Mouse (Mus musculus) heart, postnatal 10 days (tissue): ENCODE measurements around the gene Olfr906. TPM values are rescaled to one million over a fixed set of nuclear protein-coding genes. Genes with fewer than 3 reads are reported as not detected.

Experiments used
- DNase-seq, 2 experiments: peaks; one replicate each; pipeline ENCODE4 v3.0.0; 2021
- intact Hi-C: fragments of 180-260 bp; cut with DNase I; formaldehyde crosslinking; loops from one replicate; pipeline ENCODE4 v1.15.1; 2025
- total RNA-seq, 2 experiments: library from RNA; stranded (reverse); gene quantifications; 2 replicates each; pipeline ENCODE4 v1.2.3; 2021

The Olfr906 gene
- total RNA-seq = not detected

DNA sequence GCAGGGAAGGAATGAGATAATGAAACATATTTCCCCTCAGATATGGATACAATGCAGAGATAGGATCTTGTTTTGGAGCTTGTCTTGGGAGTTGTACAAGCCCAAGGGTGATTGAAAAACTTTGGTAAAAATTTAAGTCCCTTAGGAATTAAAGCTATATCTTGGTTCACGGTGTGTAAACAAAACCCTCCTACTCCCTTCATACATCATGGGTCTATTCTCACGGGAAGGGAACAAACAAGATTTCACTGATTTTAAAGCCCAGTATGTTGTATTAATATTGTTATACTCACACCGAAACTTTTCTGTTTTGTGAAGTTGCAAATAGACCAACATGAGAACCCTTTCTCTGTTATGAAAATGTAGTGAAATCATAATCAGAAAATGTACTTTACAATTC is at the start of gene Olfr906:
TSS of gene Olfr906 (plus strand) at position 301 of the 400 bp plus-strand sequence.
- no peak for DNase-seq
- intact Hi-C loops = no loop called here

DNA sequence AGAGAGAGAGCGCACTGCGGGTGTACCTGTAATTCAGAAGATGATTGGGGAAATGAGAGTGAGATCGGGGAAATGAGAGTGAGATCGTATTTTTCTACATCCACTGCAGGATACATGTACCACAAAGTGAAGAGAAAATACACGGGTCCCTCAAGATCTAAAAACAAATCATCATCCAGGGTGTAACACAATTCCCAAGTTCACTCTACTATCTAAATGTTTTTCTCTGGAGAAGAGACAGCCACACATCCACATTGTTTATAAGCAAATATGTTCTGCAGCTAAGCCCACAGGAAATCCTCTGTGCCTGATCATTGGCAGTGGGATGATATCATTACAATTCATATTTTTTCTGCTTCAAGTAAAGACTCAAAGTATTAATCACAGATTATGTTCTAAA is 39.5 kb upstream of the Olfr906 start, which contains the start of gene Olfr902:
TSS of gene Olfr902 (plus strand) at position 301 of the 400 bp plus-strand sequence.
- intact Hi-C loops = no loop called here
- no peak for DNase-seq

DNA sequence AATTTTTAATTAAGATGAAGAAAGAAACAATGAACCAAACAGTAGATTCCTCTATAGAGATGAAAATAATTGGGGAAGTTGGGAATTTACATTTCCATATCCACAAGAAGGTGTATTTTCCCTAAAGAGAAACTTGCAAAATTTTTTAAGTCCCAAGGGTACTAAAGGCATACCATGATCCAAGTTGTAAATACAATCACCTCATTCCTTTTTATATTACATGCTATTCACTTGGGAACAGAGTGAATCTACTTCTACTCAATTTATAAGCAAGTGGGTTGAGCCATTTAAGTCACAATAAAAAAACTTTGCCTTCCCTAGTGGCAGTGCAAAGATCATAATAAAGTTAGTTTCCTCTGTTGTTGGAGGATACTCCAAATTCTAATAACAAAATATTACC is 24.0 kb upstream of the Olfr906 start, which contains the start of gene Olfr904:
TSS of gene Olfr904 (plus strand) at position 301 of the 400 bp plus-strand sequence.
- DNase-seq = no peak
- intact Hi-C loops = no loop called here

DNA sequence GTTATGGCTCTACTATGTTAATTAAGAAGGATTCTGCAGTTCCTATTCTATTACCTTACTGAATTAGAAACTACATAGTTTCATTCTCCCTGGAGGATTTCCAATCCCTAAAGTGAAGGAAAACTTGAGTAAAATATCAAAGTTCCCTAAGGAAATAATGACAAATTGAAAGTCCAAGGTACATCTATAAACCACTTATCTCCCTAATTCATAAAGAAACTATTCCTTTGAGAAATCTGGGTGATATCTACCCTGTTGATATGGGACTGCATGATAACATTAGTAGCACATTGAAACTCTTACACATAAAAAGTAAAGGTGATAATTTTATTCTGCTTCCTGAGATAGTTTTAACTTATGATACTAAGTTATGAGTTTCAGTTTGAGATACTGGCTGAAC is 16.1 kb upstream of the Olfr906 start, which contains the start of gene Olfr905:
TSS of gene Olfr905 (plus strand) at position 301 of the 400 bp plus-strand sequence.
- intact Hi-C loops = no loop called here
- no peak for DNase-seq

DNA sequence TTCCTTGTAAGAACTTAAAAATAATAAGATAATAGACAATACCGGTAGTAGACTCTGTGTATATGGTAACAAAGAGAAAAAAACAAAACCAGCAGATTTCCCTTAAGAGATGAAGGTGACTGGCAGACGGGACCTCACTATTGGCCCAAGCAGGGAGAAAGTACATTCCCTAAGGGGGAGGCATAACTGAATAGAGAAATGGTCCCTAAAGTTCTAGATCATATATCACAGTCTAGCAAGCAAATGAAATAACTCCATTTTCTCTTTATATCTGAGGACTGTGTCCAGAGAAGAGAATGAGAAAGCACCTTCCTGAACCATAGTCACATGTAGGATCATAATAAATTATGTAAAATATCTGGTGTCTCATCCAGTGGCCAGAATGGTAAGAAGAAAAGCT is 8.6 kb downstream of the Olfr906 start, which contains the start of gene Olfr907:
TSS of gene Olfr907 (plus strand) at position 301 of the 400 bp plus-strand sequence.
- DNase-seq = no peak
- intact Hi-C loops = no loop called here

DNA sequence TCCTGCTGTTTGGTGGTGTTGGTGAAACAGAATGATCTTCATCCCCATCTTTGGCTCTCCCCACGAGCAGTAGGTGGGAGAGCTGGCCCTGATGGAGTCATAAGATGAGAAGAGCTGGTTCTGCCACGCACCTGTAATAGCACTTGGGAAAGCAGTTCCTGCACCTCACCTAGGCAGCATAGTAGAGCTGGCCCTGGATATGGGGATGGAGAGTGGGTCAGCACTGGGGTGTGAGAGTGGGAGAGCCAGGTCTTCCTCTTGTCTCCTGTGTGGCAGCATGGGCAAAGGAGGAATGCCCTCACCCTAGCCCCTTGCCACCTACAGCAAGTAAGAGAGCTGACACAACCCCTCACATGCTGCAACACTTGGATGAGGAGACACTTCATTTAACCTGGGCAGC is 25.5 kb downstream of the Olfr906 start:
- intact Hi-C loops = no loop called here
- DNase-seq = no peak

DNA sequence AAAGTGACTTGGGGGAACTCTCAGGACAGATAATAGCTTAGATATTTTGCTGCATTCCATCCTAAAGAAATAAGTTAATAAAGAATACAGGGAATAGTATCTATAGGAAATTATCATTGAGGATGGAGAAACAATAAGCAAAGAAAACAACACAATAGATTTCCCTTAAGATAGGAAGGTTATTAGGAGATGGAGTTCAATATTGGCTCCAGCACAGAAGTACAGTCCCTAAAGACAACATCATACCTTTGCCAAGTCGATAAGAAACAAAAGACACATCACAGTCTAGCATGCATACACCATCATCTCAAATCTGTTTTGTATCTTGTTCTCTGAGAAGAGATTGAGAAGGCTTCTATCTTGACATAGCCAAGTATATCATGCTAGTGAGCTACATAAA is 34.4 kb downstream of the Olfr906 start, which contains the start of gene Olfr911-ps1:
TSS of gene Olfr911-ps1 (plus strand) at position 301 of the 400 bp plus-strand sequence.
- intact Hi-C loops = no loop called here
- no peak for DNase-seq

DNA sequence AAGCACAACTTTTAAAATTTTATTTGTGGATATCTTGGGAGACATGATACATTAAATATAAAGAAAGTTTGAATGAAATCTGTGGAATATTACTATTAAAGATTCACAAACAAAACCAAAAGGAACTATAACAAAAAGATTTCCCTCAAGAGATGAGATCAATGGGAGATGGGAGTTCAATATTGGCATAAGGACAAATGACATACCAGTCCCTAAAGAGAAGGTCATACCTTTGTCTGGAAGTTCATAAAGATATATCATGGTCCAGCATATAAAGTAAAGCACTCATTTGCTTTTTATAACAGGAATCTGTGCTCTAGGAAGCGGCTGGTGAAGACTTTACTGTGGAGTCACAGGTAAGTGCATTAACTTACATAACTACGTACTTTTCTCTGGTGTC is 50.7 kb downstream of the Olfr906 start, which contains the start of gene Olfr910:
TSS of gene Olfr910 (plus strand) at position 301 of the 400 bp plus-strand sequence.
- DNase-seq = no peak
- intact Hi-C loops = no loop called here

Other genes starting within 250 kb of the Olfr906 start
- gene Olfr143, start 234.3 kb upstream of the Olfr906 start, total RNA-seq = not detected
- gene Olfr895, start 219.2 kb upstream of the Olfr906 start, total RNA-seq = not detected
- gene Olfr896-ps1, start 196.0 kb upstream of the Olfr906 start, total RNA-seq = not detected
- gene Olfr25, start 158.0 kb upstream of the Olfr906 start, total RNA-seq = not detected
- not detected for gene Olfr898, start 138.7 kb upstream of the Olfr906 start, total RNA-seq
- gene Olfr250, start 120.2 kb upstream of the Olfr906 start, total RNA-seq = not detected
- gene Olfr251, start 110.0 kb upstream of the Olfr906 start, total RNA-seq = not detected
- not detected for gene Olfr147, start 85.4 kb upstream of the Olfr906 start, total RNA-seq
- gene Olfr901, start 57.6 kb upstream of the Olfr906 start, total RNA-seq = not detected
- not detected for gene Olfr902, start 39.4 kb upstream of the Olfr906 start, total RNA-seq
- not detected for gene Olfr904, start 23.9 kb upstream of the Olfr906 start, total RNA-seq
- gene Olfr905, start 16.0 kb upstream of the Olfr906 start, total RNA-seq = not detected
- not detected for gene Olfr907, start 8.7 kb downstream of the Olfr906 start, total RNA-seq
- not detected for gene Olfr911-ps1, start 34.5 kb downstream of the Olfr906 start, total RNA-seq
- gene Olfr910, start 50.8 kb downstream of the Olfr906 start, total RNA-seq = not detected
- gene Olfr912, start 93.1 kb downstream of the Olfr906 start, total RNA-seq = not detected
- gene Olfr913, start 105.7 kb downstream of the Olfr906 start, total RNA-seq = not detected
- not detected for gene Olfr914, start 118.0 kb downstream of the Olfr906 start, total RNA-seq
- gene Olfr916, start 172.8 kb downstream of the Olfr906 start, total RNA-seq = not detected
- not detected for gene Olfr917, start 178.8 kb downstream of the Olfr906 start, total RNA-seq
- gene Olfr918, start 187.5 kb downstream of the Olfr906 start, total RNA-seq = not detected
- not detected for gene Olfr919, start 216.6 kb downstream of the Olfr906 start, total RNA-seq
- gene Vwa5a, start 231.2 kb downstream of the Olfr906 start, total RNA-seq = 10 to 100 TPM; 29.9 to 34.3 TPM